Mouse (Mus musculus) lung, postnatal 14 days (tissue): ENCODE results near the gene Pnpla2.

Experiments used
- DNase-seq: peaks from one replicate; pipeline ENCODE4 v3.0.0; 2021

Pnpla2 gene

DNA sequence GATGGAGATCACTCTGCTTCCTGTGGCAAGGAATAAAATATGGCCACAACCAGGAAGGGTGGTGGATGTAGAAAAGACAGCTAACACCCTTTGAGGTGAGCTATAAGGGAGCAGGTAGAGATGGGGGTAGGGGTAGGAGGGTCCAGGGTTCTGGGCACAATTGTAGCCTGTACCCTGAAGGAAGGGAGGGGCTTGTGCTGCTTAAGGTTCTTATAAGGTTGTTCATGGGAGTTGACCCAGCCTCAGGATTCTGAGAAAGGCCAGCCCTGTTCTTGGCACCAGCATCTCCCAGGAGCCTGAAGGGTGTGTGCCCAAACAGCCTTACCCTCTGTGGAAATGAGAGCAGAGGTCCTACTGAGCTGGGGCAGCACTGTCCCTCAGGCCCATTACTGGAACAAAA is 3.1 kb upstream of the Pnpla2 start:
- DNase-seq = no peak

DNA sequence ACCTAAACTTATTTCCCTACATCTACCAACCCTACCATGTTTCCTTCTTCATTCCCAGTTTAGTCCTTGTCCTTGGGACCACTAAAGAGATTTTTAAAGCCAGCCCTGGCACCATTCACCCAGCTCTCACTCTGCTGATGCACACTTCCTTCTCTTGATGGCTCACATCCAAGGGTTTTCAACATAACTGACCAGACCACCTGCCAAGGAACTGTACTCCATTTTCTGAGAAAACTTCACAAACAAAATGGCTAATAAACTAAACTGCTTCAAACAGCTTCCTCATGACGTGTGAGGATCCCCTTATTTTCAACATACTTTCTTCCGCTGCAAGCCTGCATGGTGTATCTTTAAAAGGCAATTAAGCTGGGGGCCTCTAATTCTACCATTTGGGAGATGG is 1.4 kb upstream of the Pnpla2 start:
- no peak for DNase-seq

DNA sequence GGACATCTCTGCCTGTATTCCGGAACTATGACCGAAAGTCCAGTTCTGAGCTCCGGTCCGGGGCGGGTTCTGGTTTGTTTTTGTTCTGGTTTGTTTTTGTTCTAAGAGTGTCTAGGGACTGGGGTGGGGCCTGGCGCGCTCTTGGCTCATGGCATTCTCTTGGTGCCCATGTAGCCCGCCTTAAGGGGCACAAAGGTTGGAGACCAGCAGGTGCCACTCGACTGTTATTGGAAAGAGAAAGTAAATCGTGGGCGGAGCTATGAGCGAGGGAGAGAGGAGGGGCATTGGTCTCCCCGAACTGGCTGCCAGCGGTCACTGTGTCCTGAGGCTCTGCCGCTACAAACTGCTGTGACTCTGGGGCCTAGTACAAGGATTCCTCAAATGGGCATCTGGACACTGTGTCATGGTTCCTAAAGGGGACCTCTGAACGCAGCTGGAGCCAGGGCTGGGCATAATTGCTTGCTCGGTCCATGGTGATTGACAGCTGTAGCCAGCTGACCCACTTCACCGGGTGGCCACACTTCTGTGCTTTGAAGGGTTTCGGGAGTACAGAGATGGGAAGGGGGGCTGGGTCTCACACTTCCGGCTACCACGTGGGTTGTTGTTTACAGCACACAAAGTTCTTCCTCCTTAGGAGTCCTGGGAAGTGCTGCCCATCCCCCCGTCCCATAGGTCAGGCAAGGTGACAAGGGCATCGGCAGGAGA is 764 bp downstream of the Pnpla2 start:
- peak; percentile 83 for DNase-seq

- no peak for DNase-seq
Observed at GRCm38 (mm10) chr7:141456739-141457138, 1.7 kb downstream of the Pnpla2 start.

GRCm38 (mm10) chr7:141457236-141457635 is 2.2 kb downstream of the Pnpla2 start:
- no peak for DNase-seq

- peak; percentile 73 for DNase-seq
Observed at GRCm38 (mm10) chr7:141457986-141458660, 3.1 kb downstream of the Pnpla2 start.

DNA sequence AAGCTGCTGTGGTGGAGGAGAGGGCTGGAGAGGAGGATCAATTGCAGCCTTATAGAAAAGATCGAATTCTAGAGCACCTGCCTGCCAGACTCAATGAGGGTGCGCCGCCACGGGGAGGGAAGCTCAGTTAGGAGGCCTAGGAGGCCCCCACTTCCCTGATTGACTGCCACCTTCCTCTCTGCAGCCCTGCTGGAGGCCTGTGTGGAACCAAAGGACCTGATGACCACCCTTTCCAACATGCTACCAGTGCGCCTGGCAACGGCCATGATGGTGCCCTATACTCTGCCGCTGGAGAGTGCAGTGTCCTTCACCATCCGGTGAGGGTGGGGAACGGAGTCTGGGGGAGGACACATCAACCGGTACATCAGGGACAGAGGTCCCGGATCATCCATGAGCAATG is 3.7 kb downstream of the Pnpla2 start:
- no peak for DNase-seq

GRCm38 (mm10) chr7:141459301-141459711 is 4.3 kb downstream of the Pnpla2 start:
- DNase-seq = no peak

DNA sequence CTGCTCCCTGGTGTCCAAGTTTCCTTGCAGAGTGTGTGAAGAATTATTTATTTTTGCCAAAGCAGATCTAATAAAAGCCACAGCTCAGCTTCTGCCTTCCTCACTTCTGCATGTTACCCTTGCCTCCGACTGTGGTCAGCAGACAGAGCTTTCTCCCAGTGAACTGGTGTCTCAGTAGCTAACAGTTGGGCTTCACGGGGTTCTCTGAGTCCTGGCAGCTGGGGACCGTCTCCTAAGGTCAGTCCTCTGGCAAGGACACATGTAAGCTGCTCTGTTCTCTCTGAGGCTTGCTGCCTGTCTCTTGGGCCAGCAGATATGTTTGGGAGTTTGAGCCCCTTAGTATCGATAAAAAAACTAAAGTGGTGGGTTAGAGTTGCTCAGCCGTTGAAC is 5.0 kb downstream of the Pnpla2 start:
- no peak for DNase-seq

DNA sequence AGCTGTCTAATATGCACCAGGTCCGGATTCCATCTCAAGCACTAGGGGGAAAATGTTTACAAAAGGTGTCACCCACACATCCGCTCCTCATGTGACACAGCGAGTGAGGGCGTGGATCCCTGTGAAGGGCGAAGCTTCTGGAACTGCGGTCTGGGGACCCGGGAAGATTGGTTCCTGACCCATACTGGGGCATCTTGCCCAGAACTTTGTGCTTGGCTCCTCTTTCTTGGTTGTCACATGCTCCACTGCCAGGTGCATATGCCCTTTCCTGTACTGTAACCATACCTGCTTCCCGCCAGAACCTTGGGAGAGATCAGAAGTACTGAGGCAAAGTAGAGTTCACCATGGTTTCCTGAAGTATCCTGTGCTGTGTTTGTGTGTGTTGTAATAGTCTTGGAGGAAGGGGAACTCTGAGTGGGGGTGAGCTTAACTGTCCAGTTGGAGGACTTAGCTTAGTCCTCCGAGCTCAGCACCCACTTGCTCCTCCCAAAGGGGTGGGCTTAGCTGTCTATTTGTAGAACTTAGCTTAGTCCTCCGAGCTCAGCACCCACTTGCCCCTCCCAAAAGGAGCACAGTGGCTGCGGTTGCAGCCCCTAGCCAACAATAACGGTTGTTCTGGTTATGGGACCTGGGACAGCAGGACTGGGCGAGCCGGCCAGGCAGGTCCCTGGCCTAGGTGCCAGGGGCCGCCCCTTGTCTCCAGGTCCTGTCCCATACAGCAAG is 5.6 kb downstream of the Pnpla2 start, which contains the start of gene Cracr2b:
Gene Cracr2b, plus strand, starts transcription at position 704 of the 723 bp plus-strand sequence.
- DNase-seq = no peak

DNA sequence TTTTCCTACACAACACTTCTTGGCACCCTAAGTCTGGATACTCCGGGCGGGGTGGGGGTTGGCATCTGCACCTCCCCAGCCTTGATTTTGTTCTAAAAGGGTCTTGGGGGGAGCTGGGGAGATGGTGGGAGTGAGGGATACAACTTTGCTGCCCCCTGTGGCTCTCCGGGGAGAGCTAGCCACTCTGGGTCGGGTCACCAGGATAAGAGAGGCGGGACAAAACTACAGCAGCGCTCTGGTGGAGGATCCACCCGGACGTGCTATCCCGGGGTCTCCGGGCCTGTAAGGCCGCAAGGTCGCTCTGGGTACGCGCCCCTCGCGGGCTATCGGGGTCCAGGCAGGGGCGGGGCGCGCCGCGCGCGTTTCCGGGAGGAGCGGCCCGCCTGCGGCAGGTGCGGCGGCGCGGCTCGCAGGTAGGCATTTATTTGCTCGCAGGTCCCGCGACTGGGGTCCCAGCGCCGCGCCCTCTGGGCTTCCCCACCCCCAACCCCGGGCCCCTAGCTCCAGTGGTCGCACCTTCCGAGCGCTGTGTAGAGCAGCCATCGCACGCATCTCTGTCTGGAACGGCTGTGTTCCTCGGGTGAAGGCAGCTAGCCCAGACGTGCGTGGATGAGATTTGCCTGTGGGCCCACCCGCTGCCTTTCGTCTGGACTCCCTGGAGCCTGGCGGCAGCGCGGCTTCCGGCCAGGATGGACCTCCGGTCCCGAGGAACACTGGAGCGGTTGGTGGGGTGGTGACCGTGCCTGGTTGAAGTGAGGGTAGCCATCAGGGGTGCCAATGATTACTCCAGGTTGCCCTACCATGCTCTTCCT is 6.7 kb downstream of the Pnpla2 start:
- DNase-seq = peak; percentile 60

DNA sequence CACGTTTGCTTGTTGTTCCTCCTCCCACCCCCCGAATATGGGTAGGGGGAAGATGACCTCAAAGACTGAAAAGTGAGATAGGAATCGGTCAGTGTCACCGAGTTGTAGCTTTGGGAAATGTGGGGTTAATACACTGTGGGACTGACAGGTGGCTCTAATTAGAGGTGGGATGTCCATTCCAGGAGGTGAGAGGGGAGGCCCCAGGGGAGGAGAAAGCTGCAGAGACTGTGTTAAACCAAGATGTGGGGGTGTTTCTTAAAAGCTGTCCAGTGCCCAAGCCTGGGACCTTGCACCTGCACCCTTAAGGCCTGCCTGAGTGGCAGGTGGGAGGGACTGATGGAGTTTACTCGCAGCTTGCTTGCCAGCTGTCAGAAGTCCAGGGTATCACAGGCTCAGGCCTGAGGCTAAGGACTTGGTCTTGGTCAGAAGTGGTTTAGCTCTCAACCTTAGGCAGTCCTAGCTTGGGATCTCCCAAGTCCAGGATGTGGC is 7.4 kb downstream of the Pnpla2 start:
- DNase-seq = peak; percentile 73

- DNase-seq = peak; percentile 81
Observed at GRCm38 (mm10) chr7:141463824-141464602, 9.0 kb downstream of the Pnpla2 start.

- DNase-seq = no peak
Observed at GRCm38 (mm10) chr7:141464603-141465201, 9.7 kb downstream of the Pnpla2 start.

DNA sequence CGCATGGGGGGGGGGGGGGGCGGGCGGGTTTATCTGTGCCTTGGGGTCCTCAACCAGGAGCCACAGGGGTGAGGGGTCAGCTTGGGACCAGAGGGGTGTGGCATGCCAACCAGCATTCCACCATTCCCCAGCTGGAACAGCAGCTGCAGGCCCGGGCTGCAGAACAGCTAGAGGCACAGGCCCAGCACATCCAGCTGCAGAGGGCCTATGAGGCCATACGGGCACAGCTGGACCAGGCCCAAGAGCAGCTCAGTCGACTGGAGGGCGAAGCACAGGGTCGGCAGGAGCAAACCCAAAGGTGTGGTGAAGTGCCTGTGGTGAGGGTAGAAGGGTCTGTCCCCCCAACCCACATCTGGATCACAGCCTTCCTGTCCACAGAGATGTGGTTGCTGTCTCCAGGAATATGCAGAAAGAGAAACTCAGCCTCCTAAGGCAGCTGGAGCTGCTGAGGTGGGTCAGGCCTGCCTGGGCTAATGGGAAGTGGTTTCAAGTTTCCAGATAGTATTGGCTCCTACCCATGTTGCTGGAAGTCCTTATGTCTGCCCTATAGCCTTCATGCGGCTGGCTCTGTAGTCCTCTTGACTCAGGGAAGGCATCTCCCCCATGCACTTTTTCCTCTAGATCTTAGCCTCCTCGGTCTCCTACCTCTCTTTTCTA is 10.5 kb downstream of the Pnpla2 start:
- no peak for DNase-seq

- DNase-seq = no peak
Observed at GRCm38 (mm10) chr7:141466045-141466394, 11.0 kb downstream of the Pnpla2 start.

- no peak for DNase-seq
Observed at GRCm38 (mm10) chr7:141466607-141467148, 11.7 kb downstream of the Pnpla2 start.

DNA sequence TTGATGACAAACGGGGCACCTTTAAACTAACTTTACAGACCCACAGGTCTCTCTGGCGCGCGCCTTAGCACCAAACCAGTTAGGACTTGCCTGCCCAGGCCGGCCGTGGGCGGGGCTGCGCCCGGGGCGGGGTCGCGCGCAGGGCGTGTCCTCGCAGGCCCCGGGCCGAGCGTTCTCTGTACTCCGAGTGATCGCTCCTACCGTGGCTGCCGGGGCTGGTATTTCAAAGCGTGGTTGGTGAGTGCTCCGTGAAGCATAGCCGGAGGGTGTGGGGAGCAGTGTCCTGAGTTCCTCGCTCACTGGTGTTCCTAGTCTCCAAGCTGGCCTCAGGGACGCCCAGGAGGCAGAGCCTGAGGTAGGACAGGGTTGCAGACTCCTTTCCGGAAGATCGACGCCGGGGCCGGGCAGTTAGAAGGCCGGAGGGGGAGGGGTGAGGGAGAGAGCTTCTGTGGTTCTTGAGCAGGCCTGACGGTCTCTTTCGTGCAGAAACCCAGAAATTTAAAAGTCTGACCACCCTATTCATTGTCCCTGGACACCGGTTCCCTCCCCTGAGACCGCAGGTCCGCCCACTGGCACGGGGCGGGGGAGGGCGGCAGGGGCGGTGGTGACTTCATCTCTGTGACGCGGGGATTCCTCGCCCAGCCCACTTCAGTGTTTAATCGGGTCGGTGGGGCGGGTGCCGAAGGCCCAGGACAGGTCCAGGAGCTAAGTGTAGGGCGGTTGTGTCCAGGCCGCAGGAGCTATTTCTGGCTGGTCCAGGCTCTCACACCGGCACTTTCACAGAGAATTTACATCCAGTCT is 12.4 kb downstream of the Pnpla2 start, which contains the start of gene Cd151:
Gene Cd151, plus strand, starts transcription at position 163 of the 801 bp plus-strand sequence.
- DNase-seq = peak; percentile 92

DNA sequence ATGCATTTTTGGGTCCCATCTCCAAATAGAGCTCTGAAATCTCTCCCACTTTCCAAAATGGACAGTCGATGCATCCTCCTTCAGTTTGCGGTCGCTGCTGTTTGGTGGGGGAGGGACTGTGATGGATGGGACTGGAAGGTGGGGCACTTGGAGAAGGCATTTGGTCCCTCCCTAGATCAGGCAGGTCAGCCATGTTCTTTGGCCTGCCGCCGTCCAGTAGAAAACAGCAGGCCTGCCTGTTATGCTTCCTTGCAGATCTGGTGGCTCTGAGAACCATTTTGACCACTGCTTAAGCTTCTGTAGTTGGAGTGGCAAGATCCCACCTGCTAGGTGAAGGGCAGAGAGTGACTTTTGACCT is 13.1 kb downstream of the Pnpla2 start:
- DNase-seq = no peak
